19 mouse cellular contexts compared by ENCODE assay signal in the genomic region with DNA sequence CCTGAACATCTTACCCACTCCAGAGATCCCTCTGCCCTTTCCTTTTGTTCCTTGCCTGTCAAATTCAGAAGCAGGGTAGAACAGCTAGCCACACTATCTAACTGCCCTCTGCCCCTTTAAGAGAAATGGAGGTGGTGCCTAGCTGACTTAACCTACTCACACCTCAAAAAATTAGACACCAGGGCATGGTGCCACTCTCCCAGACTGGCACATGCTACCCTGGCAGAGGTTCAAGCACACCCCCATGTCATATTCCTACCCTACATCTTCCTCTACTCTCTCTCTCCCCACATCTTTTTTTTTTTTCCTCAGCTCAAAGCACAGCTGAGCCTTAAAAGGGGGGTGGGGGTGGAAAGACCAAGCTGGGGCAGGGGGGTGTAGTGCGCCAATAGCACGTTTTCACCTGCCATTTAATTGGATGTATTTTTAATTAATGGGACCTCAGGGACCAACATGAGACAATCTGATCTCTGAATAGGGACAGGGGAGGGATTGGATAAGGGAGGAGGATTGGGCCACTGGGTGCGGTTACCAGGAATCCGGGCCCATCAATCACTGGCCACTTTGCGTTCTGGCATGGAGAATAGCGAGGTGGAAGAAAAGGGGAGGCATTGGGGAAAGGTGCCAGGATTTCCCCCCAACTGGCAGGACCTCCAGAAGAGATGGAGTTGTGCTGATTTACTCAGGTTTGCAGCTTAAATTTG.
DNase-seq lines count a peak whose midpoint lies in the region; ATAC-seq and TF ChIP-seq lines count a peak whose summit lies in the region.
"Had no signal": no experiment of that assay in that cellular context is flagged by ENCODE, and none has a peak within 500 bp of the region (broad histone marks: within the 10 kb centered on the region; RNA-seq: fewer than 3 reads in every experiment).

No protein-coding gene starts in this region.

- H3K9me3 ChIP-seq in heart, embryonic 12.5 days (replicated peaks) = no peaks in the 10 kb centered on the region
- no peaks in the 10 kb centered on the region for H3K9me3 ChIP-seq in limb, embryonic 13.5 days
- H3K9me3 ChIP-seq in limb, embryonic 10.5 days (replicated peaks) = no peaks in the 10 kb centered on the region
- no peaks in the 10 kb centered on the region for H3K9me3 ChIP-seq in forebrain, embryonic 15.5 days
- no peaks in the 10 kb centered on the region for H3K9me3 ChIP-seq in kidney, embryonic 14.5 days (ENCODE audit: control insufficient read depth, low read length)
- H3K9me3 ChIP-seq: heart, embryonic 13.5 days; lung, embryonic 15.5 days; midbrain, embryonic 10.5 days had no signal

- ATAC-seq in heart, embryonic 12.5 days (ENCODE audit: insufficient number of reproducible peaks, low FRiP score) = no peak
- no peak for ATAC-seq in limb, embryonic 13.5 days (ENCODE audit: low FRiP score, low read depth)
- ATAC-seq in forebrain, embryonic 15.5 days (replicated peaks) = peak; percentile 62
- ATAC-seq in kidney, embryonic 14.5 days (ENCODE audit: low FRiP score, low TSS enrichment) = no peak

- 82% methylated on average over 6 of the region's 6 CpGs for WGBS in heart, embryonic 12.5 days
- WGBS in limb, embryonic 13.5 days = 73% methylated on average over 6 of the region's 6 CpGs
- 74% methylated on average over 6 of the region's 6 CpGs for WGBS in limb, embryonic 10.5 days
- WGBS in forebrain, embryonic 15.5 days = 22% methylated on average over 6 of the region's 6 CpGs
- 72% methylated on average over 6 of the region's 6 CpGs for WGBS in kidney, embryonic 14.5 days

- no peak overlapping the region for H3K9ac ChIP-seq in heart, embryonic 12.5 days
- 0 out of 2 replicates have a peak overlapping the region, but pooled peaks have one; percentile 25 for H3K9ac ChIP-seq in limb, embryonic 13.5 days
- peak overlapping the region; percentile 10; the same call in 1 of the 2 replicates for H3K9ac ChIP-seq in forebrain, embryonic 15.5 days (replicated peaks)
- H3K9ac ChIP-seq in kidney, embryonic 14.5 days (ENCODE audit: low read depth, low read length) = no peak overlapping the region
- H3K9ac ChIP-seq: liver, embryonic 14.5 days; lung, embryonic 15.5 days had no signal

- no peak overlapping the region for H3K27ac ChIP-seq in heart, embryonic 12.5 days (ENCODE audit: poor library complexity, severe bottlenecking)
- H3K27ac ChIP-seq in limb, embryonic 13.5 days = no peak overlapping the region
- no peak overlapping the region for H3K27ac ChIP-seq in limb, embryonic 10.5 days
- peak overlapping the region; percentile 92 for H3K27ac ChIP-seq in forebrain, embryonic 15.5 days (replicated peaks)
- H3K27ac ChIP-seq in kidney, embryonic 14.5 days (ENCODE audit: low read depth, low read length) = no peak overlapping the region
- H3K27ac ChIP-seq: heart, embryonic 13.5 days; liver, embryonic 14.5 days; lung, embryonic 15.5 days; macrophage; midbrain, embryonic 10.5 days had no signal

- peak; percentile 83 for DNase-seq in heart, adult 11 months
- DNase-seq in limb, embryonic 10.5 days (ENCODE audit: low spot score) = no peak
- peak; percentile 90 for DNase-seq in brain, embryonic 14.5 days (ENCODE audit: low read depth)
- no peak for DNase-seq in adrenal gland, adult 8-10 months
- DNase-seq: B cell, adult 2 months; cerebellum, postnatal 36 days; kidney, adult 9 months; kidney, postnatal 36 days; layer of hippocampus, adult 9-11 months; thymus, postnatal 14 days had no signal

- TF ChIP-seq POLR2A in brain, embryonic 14.5 days (IDR thresholded peaks at IDR 0.05; ENCODE audit: borderline replicate concordance, extremely low read depth, insufficient read depth, insufficient read length, poor library complexity, severe bottlenecking) = no peak

- no peaks in the 10 kb centered on the region for H3K27me3 ChIP-seq in heart, embryonic 12.5 days (replicated peaks)
- no peaks in the 10 kb centered on the region for H3K27me3 ChIP-seq in limb, embryonic 13.5 days
- H3K27me3 ChIP-seq in limb, embryonic 10.5 days (ENCODE audit: low read depth, poor library complexity, severe bottlenecking) = no peaks in the 10 kb centered on the region
- no peaks in the 10 kb centered on the region for H3K27me3 ChIP-seq in forebrain, embryonic 15.5 days
- no peaks in the 10 kb centered on the region for H3K27me3 ChIP-seq in kidney, embryonic 14.5 days (ENCODE audit: control insufficient read depth, insufficient read depth, low read length)
- H3K27me3 ChIP-seq: heart, embryonic 13.5 days; lung, embryonic 15.5 days had no signal

- TF ChIP-seq CTCF in brain, embryonic 14.5 days (IDR thresholded peaks at IDR 0.05; ENCODE audit: borderline replicate concordance, extremely low read depth, insufficient read depth, insufficient read length) = no peak

- H3K4me2 ChIP-seq in heart, embryonic 12.5 days = no peak overlapping the region
- H3K4me2 ChIP-seq in limb, embryonic 13.5 days (replicated peaks) = no peak overlapping the region
- H3K4me2 ChIP-seq in forebrain, embryonic 15.5 days (replicated peaks) = peak overlapping the region; percentile 17; the same call in 1 of the 2 replicates
- H3K4me2 ChIP-seq in kidney, embryonic 14.5 days (replicated peaks; ENCODE audit: low read depth, low read length) = no peak overlapping the region
- H3K4me2 ChIP-seq: heart, embryonic 13.5 days; lung, embryonic 15.5 days had no signal

- no peak overlapping the region for H3K4me3 ChIP-seq in heart, embryonic 12.5 days
- no peak overlapping the region for H3K4me3 ChIP-seq in limb, embryonic 13.5 days
- H3K4me3 ChIP-seq in limb, embryonic 10.5 days = no peak overlapping the region
- no peak overlapping the region for H3K4me3 ChIP-seq in forebrain, embryonic 15.5 days
- H3K4me3 ChIP-seq in kidney, embryonic 14.5 days (ENCODE audit: low read length) = no peak overlapping the region
- H3K4me3 ChIP-seq: heart, embryonic 13.5 days; lung, embryonic 15.5 days; midbrain, embryonic 10.5 days had no signal

- H3K36me3 ChIP-seq in heart, embryonic 12.5 days = peaks cover 74% of the 10 kb centered on the region
- peaks cover 78% of the 10 kb centered on the region for H3K36me3 ChIP-seq in limb, embryonic 13.5 days
- peaks cover 79% of the 10 kb centered on the region for H3K36me3 ChIP-seq in limb, embryonic 10.5 days
- peaks cover 22% of the 10 kb centered on the region for H3K36me3 ChIP-seq in forebrain, embryonic 15.5 days
- H3K36me3 ChIP-seq in kidney, embryonic 14.5 days (ENCODE audit: control insufficient read depth, insufficient read depth, low read length) = peaks cover 62% of the 10 kb centered on the region

- H3K4me1 ChIP-seq in heart, embryonic 12.5 days (replicated peaks) = peaks cover 3% of the 10 kb centered on the region; the same call in 1 of the 2 replicates
- H3K4me1 ChIP-seq in limb, embryonic 13.5 days = no peaks in the 10 kb centered on the region
- no peaks in the 10 kb centered on the region for H3K4me1 ChIP-seq in limb, embryonic 10.5 days
- H3K4me1 ChIP-seq in forebrain, embryonic 15.5 days = peaks cover 32% of the 10 kb centered on the region
- no peaks in the 10 kb centered on the region for H3K4me1 ChIP-seq in kidney, embryonic 14.5 days (ENCODE audit: control insufficient read depth, insufficient read depth, low read length)
- H3K4me1 ChIP-seq: lung, embryonic 15.5 days; midbrain, embryonic 10.5 days had no signal

Comparison
In these comparisons a context has a peak if more than half of its experiments do, and no peak if none do; other contexts are left out.
1. DNase-seq: peak in heart, adult 11 months (single experiment) and brain, embryonic 14.5 days (single experiment); none in limb, embryonic 10.5 days (single experiment) and adrenal gland, adult 8-10 months (single experiment).
2. H3K9ac ChIP-seq: peak in limb, embryonic 13.5 days (single experiment) and forebrain, embryonic 15.5 days (single experiment); none in heart, embryonic 12.5 days (single experiment) and kidney, embryonic 14.5 days (single experiment).